Mouse (Mus musculus) heart, postnatal 0 days (tissue): Measurements from ENCODE around the gene Snf8. TPM values are rescaled to one million over a fixed set of nuclear protein-coding genes. Genes with fewer than 3 reads are reported as not detected.

ENCODE experiments used
- ATAC-seq: fragments of 200-750 bp; cut with Nextera tagmentation; 2 replicates; pipeline ENCODE4 v1.8.0; 2017; ENCODE audit warnings: low read depth, moderate number of reproducible peaks, moderate library complexity; ENCODE audit not compliant: insufficient read depth
- DNase-seq: peaks from one replicate; pipeline ENCODE4 v3.0.0-alpha.2; 2016; ENCODE audit warnings: low spot score
- H3K27ac ChIP-seq: fragments of 300-500 bp; sonication (generic); 2 replicates; pipeline ENCODE4 v1.5.1; 2014; ENCODE audit warnings: low read depth, mild to moderate bottlenecking
- H3K27me3 ChIP-seq: fragments of 300-500 bp; sonication (generic); 2 replicates; pipeline ENCODE4 v1.6.1; 2014; ENCODE audit warnings: low read length, mixed read lengths; ENCODE audit not compliant: control insufficient read depth, insufficient read depth
- H3K36me3 ChIP-seq: fragments of 300-500 bp; sonication (generic); replicated peaks from 2 replicates; pipeline ENCODE4 v1.6.1; 2014; ENCODE audit warnings: low read length, mixed read lengths; ENCODE audit not compliant: control insufficient read depth, insufficient read depth
- H3K4me1 ChIP-seq: fragments of 300-500 bp; sonication (generic); 2 replicates; pipeline ENCODE4 v1.6.1; 2014; ENCODE audit warnings: antibody characterized with exemption; ENCODE audit not compliant: control insufficient read depth, insufficient read depth
- H3K4me2 ChIP-seq: fragments of 300-500 bp; sonication (generic); 2 replicates; pipeline ENCODE4 v1.6.1; 2014; ENCODE audit warnings: low read depth, mild to moderate bottlenecking, low read length, moderate library complexity
- H3K4me3 ChIP-seq: fragments of 300-500 bp; sonication (generic); 2 replicates; pipeline ENCODE4 v1.5.1; 2014; ENCODE audit warnings: low read depth, low read length
- H3K9ac ChIP-seq: fragments of 300-500 bp; sonication (generic); replicated peaks from 2 replicates; pipeline ENCODE4 v1.6.1; 2014; ENCODE audit warnings: low read depth, low read length, mixed read lengths
- H3K9me3 ChIP-seq: fragments of 300-500 bp; sonication (generic); replicated peaks from 2 replicates; pipeline ENCODE4 v1.6.1; 2016; ENCODE audit warnings: low read length; ENCODE audit not compliant: control insufficient read depth
- CTCF ChIP-seq: IDR thresholded peaks from 2 replicates; pipeline ENCODE4 v1.5.1; 2016; ENCODE audit warnings: antibody characterized with exemption, control low read depth, low read depth
- EP300 ChIP-seq: IDR thresholded peaks from 2 replicates; pipeline ENCODE4 v1.6.1; 2016; ENCODE audit warnings: antibody characterized with exemption, low read depth
- WGBS: fragments of 180-500 bp; shearing (Covaris S2); extraction: QIAGEN DNeasy Blood & Tissue Kit; methylation state at CpG from one replicate; pipeline ENCODE4 v1.1.7; 2014; 5-methylcytosine and 5-hydroxymethylcytosine counted together
- polyA plus RNA-seq: library from polyadenylated mRNA; unstranded; fragments of >200 nt; fragmentation: Nextera tagmentation; extraction: Ambion mirVana; gene quantifications from 2 replicates; pipeline ENCODE4 v1.2.1, GENCODE M21; 2015
- total RNA-seq: library from RNA; depleted of rRNA; stranded (reverse); fragments of >200 nt; gene quantifications from 2 replicates; pipeline ENCODE4 v1.2.3, GENCODE M21; 2014; ENCODE audit warnings: low replicate concordance

Snf8 gene
- total and polyA plus RNA-seq, 2 experiments from 2014 or later = 25.2 to 63.0 TPM

DNA sequence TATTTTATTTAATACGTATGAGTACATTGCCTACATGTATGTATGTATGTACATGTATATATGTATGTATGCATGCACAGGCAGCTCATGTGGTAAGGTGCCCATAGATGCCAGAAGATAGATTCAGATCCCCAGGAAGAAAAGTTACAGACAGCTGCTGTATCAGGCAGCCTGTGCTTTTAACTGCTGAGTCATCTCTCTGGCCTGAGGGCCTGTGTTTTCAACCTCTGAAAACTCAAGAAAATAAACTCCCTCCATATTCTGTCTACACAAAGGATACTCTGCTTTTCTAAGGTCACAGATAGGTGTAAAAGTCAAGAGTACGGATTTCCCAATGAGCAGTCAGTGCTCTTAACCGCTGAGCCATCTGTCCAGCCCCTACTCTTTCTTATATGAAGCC lies 16.2 kb downstream of the Snf8 start:
- Histone ChIP-seq H3K4me2 (no peak overlapping the region), H3K4me1 (no peaks in the 10 kb centered on the region), H3K4me3 (no peak overlapping the region), H3K9me3 (no peaks in the 10 kb centered on the region), H3K27me3 (no peaks in the 10 kb centered on the region), H3K27ac (no peak overlapping the region), H3K9ac (no peak overlapping the region), H3K36me3 (peaks cover 91% of the 10 kb centered on the region)
- TF ChIP-seq CTCF (no peak), EP300 (no peak)
- ATAC-seq (no peak), DNase-seq (no peak)
- 94% methylated on average over 3 of the region's 3 CpGs for WGBS

DNA sequence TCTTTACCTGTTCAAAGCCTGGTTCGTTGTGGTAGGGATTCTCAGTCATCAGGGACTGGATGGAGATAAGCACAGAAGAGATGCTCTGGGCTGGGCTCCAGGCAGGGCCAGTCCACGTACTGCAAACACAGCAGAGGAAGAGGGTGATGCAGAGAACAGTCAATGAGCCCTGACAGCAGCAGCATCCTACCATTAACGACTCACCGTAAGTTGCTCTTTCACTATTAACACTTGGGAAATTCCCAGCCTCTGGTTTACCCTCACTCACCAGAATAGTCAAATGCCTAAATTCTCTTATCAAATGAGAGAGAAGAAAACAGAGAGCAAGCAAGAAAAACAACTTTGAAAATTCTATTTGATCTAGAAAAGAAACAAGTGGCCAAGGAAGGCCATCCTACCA lies 23.6 kb downstream of the Snf8 start:
- no peaks in the 10 kb centered on the region for H3K27me3 ChIP-seq
- WGBS = 68% methylated on average over 4 of the region's 4 CpGs
- no peak overlapping the region for H3K4me3 ChIP-seq
- no peaks in the 10 kb centered on the region for H3K9me3 ChIP-seq
- TF ChIP-seq CTCF (no peak), EP300 (no peak)
- no peak overlapping the region for H3K4me2 ChIP-seq
- no peak overlapping the region for H3K9ac ChIP-seq
- H3K27ac ChIP-seq = no peak overlapping the region
- H3K4me1 ChIP-seq = 0 out of 2 replicates have a peak, but pooled peaks cover 5% of the 10 kb centered on the region
- peaks cover 77% of the 10 kb centered on the region for H3K36me3 ChIP-seq
- ATAC-seq (no peak), DNase-seq (no peak)

DNA sequence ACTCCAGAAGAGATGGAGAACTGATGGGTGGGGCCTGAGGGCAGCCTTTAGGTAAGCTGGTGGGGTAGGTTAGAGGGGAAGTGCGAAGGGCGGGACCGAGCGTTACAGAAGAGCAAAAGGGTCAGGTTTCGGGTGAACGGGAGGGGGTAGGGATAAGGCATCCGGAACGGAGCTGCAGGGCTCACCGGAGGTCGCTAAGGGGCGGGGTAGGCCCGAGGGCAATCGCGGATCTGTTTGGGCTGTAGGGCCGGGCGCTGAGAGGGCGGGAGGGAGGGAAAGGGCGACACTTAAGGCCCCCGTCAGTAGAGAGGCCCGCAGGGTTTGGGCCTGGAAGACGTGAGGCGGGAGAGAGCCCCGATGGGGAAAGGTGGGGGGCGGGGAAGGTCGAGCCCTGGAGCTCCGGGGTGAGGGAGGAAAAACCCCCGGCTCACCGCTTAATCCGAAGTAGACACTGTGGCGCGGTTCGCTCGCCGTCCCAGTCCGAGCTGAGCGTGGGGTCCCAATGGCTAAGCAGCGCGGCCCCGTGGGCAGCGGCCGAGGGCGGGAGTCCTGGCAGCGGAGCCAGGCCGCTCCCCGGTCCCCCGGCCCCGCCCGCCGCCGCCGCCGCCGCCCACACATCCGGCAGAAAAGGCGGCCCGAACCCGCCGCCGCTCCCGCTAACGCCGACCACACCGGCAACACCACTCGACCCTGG lies 30.0 kb downstream of the Snf8 start:
- no peak for TF ChIP-seq EP300
- no peak for TF ChIP-seq CTCF
- WGBS = under 1% methylated on average over 47 of the region's 64 CpGs
- DNase-seq = no peak

DNA sequence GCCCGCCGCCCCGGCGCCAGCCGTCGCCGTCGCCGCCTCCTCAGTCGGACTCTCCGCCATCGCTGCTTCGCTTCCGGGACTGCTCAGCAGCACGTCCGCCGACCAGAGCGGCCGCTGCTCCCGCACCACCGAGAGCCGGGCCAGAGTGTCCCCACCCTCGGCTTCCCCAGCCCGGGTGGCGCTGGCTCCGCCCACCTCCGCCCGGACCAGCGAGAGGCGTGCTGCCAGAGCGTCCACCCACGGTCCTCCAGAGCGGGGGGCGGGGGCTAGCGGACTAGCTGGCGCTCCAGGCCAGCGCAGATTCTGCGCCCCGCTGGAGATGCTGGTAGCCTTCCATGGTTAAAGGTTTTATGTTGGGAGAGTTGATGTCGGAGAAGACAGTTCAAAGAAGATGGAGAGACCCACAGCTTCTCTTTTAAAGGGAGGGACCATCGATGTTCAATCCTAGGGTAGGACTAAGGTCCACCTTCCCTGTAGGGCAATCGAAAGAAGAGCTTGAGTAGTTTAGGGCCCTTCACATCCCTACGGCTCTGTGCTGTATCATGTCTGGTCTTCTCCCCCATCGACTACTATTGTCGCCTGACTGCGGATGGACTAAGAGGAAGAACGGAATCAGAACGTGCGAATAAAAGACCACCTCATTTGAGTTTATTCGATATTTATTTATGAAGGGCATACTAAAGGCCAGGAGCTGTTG lies 30.7 kb downstream of the Snf8 start, which contains the start of gene Ube2z:
TSS of gene Ube2z (minus strand) at position 174 of the 697 bp plus-strand sequence.
- Histone ChIP-seq H3K9me3 (no peaks in the 10 kb centered on the region), H3K27me3 (no peaks in the 10 kb centered on the region), H3K4me1 (peaks cover 21% of the 10 kb centered on the region), H3K27ac (peak within 1 kb of the TSS; percentile 87), H3K9ac (peak within 1 kb of the TSS; percentile 96), H3K36me3 (peaks cover 19% of the 10 kb centered on the region), H3K4me2 (peak within 1 kb of the TSS; percentile 96), H3K4me3 (peak within 1 kb of the TSS; percentile 98)
- TF ChIP-seq CTCF (0 out of 2 replicates have a peak, but pooled peaks have one; percentile 7), EP300 (no peak)
- peak; percentile 95 for DNase-seq
- WGBS = 3% methylated on average over 44 of the region's 50 CpGs
- ATAC-seq = peak; percentile 99

More for the DNA sequence above, 30.0 kb downstream of the Snf8 start:
- Histone ChIP-seq H3K9me3 (no peaks in the 10 kb centered on the region), H3K4me3 (peak overlapping the region; percentile 98), H3K9ac (peak overlapping the region; percentile 96), H3K27me3 (no peaks in the 10 kb centered on the region), H3K4me1 (peaks cover 21% of the 10 kb centered on the region), H3K4me2 (peak overlapping the region; percentile 96), H3K36me3 (peaks cover 22% of the 10 kb centered on the region), H3K27ac (peak overlapping the region; percentile 87)
- peak; percentile 35 for ATAC-seq

DNA sequence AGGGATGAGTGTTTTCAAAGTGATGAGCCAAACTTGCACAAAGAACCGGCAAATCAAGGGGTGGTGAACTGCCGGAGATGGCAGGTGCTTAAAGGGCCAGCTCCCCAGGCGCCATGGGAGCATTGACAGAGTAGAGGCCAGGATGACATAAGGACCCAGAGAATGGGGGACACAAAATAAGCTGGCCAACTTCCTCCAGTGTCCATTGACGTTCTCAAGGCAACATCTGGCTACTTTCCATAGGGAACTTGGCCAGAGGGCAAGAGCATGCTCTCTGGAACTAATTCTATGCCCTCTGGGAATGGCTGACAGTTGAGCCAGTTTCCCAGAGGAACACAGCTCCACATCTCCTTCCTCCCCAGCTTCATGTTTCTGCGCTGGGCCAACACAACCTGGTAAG lies 33.5 kb downstream of the Snf8 start:
- H3K4me3 ChIP-seq = no peak overlapping the region
- no peaks in the 10 kb centered on the region for H3K9me3 ChIP-seq
- peaks cover 22% of the 10 kb centered on the region for H3K36me3 ChIP-seq
- 62% methylated on average over 5 of the region's 5 CpGs for WGBS
- DNase-seq (no peak), ATAC-seq (no peak)
- peaks cover 17% of the 10 kb centered on the region for H3K4me1 ChIP-seq
- no peaks in the 10 kb centered on the region for H3K27me3 ChIP-seq
- no peak overlapping the region for H3K4me2 ChIP-seq
- TF ChIP-seq EP300 = no peak
- no peak for TF ChIP-seq CTCF
- no peak overlapping the region for H3K9ac ChIP-seq
- no peak overlapping the region for H3K27ac ChIP-seq
